Mouse (Mus musculus) adrenal gland, postnatal 36 days (tissue): Measurements from ENCODE around the gene Mphosph9. TPM values are rescaled to one million over a fixed set of nuclear protein-coding genes. Genes with fewer than 3 reads are reported as not detected.
"Not testable (repeated sequence)": the region's sequence is repeated elsewhere in the genome, so short reads cannot be mapped to it uniquely, and the experiment has no call there.

ENCODE experiments used
- DNase-seq, 2 experiments: peaks; one replicate each; pipeline ENCODE4 v3.0.0; 2021; ENCODE audit warnings: mixed read lengths in 1 of 2
- total RNA-seq, 2 experiments: library from RNA; stranded (reverse); gene quantifications; 2 replicates each; pipeline ENCODE4 v1.2.3; 2021

The Mphosph9 gene
- total RNA-seq, 2 experiments from 2014 or later, result 6.8 to 10.4 TPM

GRCm38 (mm10) chr5:124342897-124343296 is 15.1 kb upstream of the Mphosph9 start:
- no peak for DNase-seq

- DNase-seq, result peak in 1 of 2 experiments; percentile 53
These were observed 14.1 kb upstream of the Mphosph9 start for GRCm38 (mm10) chr5:124341753-124342339.

DNA sequence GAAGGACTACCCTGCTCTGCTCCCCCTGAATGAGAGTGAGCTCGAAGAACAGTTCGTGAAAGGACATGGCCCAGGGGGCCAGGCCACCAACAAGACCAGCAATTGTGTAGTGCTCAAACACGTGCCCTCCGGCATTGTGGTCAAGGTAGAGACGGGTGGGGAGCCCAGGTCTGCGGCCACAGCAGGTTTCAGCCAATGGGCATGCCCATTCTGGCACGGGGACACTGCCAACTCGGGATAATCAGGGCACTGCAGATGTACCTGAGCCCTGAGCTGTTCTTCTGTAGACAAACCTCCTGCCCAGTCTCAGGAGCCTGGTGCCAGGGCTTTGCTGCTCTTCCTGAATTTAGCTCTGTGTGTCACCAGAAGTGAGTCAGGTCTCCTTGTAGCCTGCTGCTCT is 11.0 kb upstream of the Mphosph9 start:
- DNase-seq, result no peak

GRCm38 (mm10) chr5:124337909-124338308 is 10.1 kb upstream of the Mphosph9 start:
- DNase-seq, result no peak

- DNase-seq, result no peak
These were observed 9.3 kb upstream of the Mphosph9 start for GRCm38 (mm10) chr5:124337103-124337502.

- peak; percentile 14 to 22 for DNase-seq
These were observed 6.6 kb upstream of the Mphosph9 start for GRCm38 (mm10) chr5:124334392-124334791.

DNA sequence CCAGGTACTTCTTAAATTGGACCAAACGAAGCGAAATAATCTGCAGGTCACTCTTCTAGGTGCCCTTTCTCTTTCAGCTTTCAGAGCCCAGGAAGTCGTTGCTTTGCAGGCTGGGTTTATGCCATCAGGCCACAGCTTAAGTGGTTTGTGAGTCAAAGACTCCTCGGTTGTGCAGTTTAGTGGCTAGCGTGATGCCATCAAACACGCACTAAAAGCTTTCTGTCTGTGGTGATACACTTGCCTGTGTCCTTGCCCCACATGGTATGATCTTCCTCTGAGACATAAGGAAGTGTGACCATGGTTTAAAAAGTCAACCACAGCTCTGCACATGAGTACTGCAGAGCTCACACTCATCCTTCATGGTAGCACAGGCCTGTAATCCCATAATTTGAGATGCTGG is 2.3 kb upstream of the Mphosph9 start:
- no peak for DNase-seq

DNA sequence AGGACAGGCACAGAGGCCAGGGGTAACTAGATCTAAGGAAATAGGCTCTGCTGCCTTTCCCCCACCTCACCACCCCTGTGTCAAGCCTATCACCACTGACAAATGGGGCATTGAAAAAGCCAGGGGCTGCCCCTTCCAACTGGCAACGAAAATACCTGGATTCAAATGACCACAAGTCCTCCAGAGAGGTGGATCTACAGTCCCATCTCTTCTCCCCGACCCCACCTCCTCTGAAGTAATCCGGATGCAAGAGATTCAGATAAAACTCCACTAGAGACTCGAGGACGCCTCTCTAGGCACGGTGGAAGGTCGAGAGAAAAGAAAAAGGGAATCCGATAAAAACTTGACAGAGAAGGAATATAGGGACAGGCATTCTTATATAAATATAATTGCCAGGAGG is 943 bp downstream of the Mphosph9 start:
- DNase-seq, result no peak

- no peak for DNase-seq
These were observed 10.1 kb downstream of the Mphosph9 start for GRCm38 (mm10) chr5:124317648-124318047.

GRCm38 (mm10) chr5:124315941-124316340 is 11.8 kb downstream of the Mphosph9 start:
- DNase-seq, result no peak

GRCm38 (mm10) chr5:124315498-124315897 is 12.3 kb downstream of the Mphosph9 start:
- no peak for DNase-seq

- no peak for DNase-seq
These were observed 17.7 kb downstream of the Mphosph9 start for GRCm38 (mm10) chr5:124310091-124310490.

GRCm38 (mm10) chr5:124309155-124309554 is 18.6 kb downstream of the Mphosph9 start:
- DNase-seq, result no peak

DNA sequence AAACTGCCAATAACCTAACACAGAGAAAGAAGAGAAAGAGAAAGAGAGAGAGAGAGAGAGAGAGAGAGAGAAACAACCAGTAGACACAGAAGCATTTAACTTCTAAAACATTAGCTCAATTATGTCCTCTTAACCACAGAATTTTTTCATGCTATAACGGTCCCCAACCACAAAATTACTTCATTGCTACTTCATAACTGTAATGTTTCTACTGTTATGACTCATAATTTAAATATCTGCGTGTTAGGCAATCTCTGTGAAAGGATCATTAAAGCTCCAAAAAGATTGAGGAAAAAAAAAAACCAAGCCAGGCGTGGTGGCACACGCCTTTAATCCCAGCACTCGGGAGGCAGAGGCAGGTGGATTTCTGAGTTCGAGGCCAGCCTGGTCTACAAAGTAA is 24.9 kb downstream of the Mphosph9 start:
- DNase-seq, result not testable (repeated sequence)

DNA sequence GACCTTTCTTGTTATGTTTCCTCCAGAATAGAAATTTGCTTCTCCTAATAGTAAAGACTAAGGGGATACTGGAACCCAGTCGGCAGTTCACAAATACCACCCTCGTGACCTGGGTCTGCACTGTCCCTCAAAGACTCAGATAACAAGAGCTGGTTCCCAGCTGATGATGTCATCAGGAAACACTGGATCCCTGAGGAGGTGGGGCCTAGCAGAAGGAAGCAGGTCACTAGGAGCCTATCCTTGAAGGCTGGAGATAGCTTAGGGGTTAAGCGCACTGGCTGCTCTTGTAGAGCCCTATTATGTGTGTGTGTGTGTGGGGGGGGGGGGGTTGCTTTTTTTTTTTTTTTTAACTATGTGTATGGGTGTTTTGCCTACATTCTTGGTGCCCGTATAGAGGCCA is 27.6 kb downstream of the Mphosph9 start:
- DNase-seq, result peak in 1 of 2 experiments; percentile 10

DNA sequence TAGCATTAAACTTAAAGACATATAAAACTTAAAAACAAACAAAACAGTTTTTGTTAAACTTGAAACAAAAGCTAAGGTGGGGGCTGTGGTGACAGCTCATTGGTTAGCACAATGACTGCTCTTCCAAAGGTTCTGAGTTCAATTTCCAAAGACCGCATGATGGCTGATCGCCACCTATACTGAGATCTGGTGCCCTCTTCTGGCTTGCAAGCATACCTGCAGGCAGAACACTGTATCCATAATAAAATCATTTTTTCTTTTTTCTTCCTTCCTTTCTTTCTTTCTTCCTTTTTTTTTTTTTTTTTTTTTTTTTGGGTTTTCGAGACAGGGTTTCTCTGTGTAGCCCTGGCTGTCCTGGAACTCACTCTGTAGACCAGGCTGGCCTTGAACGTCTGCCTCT is 28.5 kb downstream of the Mphosph9 start:
- DNase-seq, result not testable (repeated sequence)

GRCm38 (mm10) chr5:124296475-124296874 is 31.3 kb downstream of the Mphosph9 start:
- no peak for DNase-seq

DNA sequence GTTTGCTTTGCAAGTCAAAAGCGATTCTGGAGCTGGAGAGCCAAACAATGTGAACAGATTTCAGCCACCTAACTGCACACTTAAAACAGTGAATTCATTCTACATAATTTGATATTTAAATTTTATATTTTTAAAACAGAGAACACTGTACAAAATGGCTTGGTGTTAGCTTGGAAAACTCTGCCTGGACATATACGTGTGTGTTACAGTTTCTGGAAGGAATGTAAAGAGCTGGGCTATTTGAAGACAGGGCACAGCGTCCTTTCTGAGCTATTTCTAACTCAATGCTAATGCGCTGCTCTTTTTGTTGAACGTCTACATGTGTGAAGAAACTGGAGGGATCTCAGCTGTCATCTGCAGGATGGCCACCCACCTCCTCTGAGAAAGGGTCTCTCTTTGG is 33.8 kb downstream of the Mphosph9 start:
- DNase-seq, result no peak

DNA sequence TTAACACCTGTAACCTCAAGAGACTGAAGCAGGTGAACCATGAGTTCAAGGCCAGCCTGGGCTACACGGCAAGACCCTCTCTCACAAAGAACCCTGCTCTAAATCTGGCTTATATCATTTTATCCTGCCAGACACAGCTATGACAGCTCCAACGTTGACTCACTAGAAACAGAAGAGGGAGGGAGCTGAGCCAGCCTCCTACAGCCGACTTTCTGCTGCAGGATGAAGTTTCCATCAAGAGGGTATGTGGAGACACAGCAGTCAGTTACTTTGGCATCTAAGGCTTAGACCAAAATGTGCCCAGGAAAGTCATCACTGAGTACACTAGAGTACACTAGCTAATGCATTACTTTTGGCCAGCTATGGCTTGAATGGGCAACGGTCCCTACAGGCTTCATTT is 37.6 kb downstream of the Mphosph9 start:
- no peak for DNase-seq

DNA sequence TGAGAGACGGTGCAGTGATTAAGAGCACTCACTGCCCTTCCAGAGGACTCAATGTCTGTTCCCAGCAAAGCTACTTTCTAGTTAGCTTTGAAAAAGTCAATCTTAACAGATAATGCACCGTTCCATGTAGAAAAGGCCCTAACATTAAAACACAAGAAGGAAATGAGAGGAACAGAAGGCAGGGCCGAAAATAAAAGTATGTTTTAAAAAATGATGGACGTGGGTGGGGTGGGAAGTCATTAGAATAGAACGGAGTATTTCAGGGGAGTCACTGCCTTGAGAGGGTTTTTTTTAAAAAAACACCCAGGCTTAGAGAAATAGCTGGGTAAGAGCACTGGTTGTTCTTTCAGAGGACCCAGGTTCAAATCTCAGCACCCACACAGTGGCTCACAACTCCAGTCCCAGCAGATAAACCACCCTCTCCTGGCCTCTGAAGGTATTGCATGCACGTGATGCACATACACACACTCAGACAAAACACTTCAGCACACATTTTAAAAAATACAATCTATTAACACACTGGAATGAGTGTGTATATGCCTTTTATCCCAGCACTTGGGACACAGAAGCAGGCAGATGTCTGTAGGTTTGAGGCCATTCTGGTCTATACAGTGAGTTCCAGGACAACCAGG is 40.0 kb downstream of the Mphosph9 start:
- DNase-seq, result no peak

- DNase-seq, result peak in 1 of 2 experiments; percentile 22
These were observed 43.4 kb downstream of the Mphosph9 start for GRCm38 (mm10) chr5:124284330-124284729.

DNA sequence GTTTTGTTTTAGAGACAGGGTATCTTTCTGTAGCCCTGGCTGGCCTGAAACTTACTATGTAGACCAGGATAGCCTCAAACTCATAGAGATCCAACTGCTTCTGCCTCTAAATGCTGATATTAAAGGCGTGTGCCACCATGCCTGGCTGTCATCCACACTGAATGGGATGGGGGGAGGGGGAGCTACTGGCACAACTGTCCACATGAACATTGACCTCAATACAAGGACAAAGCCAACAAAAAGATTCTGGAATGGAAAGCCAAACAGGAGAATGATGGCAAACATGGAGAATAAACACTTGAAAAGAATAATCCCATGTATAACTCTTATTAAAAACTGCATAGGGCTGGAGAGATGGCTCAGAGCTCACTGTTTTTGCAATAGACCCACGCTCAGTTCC is 44.9 kb downstream of the Mphosph9 start:
- peak in 1 of 2 experiments; percentile 21 for DNase-seq

DNA sequence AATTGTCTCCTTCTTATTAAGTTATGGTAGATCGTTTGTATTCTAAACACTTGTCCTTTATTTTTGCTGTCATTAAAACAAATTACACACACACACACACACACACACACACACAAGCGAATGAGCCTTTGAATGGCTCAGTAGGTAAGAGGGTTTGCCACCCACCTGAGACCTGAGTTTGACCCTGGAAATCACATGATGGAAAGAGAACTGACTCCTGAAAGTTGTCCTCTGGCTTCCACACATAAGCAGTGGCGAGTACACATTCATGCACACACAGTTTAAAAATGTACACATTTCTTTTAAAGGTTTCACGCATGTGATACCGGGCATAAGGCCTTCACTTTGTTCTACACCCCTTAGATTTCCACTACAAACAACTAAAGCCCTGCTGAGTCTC is 57.5 kb downstream of the Mphosph9 start:
- no peak for DNase-seq

DNA sequence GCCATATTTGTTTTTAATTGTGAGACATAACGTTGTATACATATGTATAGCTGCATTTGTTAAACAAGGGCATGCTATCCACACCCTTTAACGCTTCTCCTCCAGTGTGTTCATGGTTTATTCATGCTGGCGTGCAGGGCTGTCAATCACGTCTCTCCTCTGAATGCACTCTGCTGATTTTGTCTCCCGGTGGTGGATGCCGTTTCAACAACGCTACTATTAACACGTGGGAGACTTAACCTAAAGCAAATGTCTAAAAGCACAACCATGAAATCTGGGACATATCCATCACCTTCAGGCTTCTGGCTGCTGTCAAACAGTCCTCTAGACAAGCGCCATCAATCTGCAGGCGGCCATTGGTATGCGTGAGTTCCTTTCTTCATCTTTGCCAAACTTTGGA is 58.1 kb downstream of the Mphosph9 start:
- no peak for DNase-seq
